Mouse (Mus musculus): ENCODE measurements around the gene Acd.

Acd gene

DNA sequence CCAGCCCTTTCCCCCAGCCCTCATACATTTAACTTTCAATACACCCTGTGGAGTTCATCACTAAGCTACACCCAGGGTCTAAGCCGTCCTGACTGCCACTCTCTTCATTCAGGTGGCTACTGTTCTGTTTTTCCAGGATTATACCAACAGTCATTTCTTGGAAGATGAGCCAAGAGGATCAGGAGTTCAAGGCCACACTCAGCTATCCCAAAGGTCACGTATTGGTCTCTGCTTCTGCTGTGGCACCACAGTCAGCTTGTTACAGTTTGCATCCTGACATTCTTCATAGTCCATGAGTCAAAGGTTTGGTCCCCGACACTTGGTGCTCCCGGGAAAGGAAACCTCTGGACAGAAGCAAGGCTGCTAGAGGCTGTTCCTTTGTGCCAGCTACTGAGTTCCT lies 18.7 kb upstream of the Acd start:
- Histone ChIP-seq H3K4me3 (replicated peaks; ENCODE audit: low read length) (no peak overlapping the region), H3K4me1 (replicated peaks; ENCODE audit: low read depth, low read length) (peaks cover 29% of the 10 kb centered on the region), H3K36me3 (ENCODE audit: insufficient read depth, low read length) (peaks cover 8% of the 10 kb centered on the region), H3K9me3 (ENCODE audit: low read length) (no peaks in the 10 kb centered on the region), H3K27me3 (ENCODE audit: insufficient read depth, low read length) (no peaks in the 10 kb centered on the region)
- TF ChIP-seq CTCF (conservative IDR thresholded peaks at IDR 0.05; ENCODE audit: low read length) (no peak), NANOG (IDR thresholded peaks at IDR 0.05; ENCODE audit: borderline replicate concordance, low read length) (no peak), POU5F1 (IDR thresholded peaks at IDR 0.05; ENCODE audit: borderline replicate concordance, low read length) (no peak)

DNA sequence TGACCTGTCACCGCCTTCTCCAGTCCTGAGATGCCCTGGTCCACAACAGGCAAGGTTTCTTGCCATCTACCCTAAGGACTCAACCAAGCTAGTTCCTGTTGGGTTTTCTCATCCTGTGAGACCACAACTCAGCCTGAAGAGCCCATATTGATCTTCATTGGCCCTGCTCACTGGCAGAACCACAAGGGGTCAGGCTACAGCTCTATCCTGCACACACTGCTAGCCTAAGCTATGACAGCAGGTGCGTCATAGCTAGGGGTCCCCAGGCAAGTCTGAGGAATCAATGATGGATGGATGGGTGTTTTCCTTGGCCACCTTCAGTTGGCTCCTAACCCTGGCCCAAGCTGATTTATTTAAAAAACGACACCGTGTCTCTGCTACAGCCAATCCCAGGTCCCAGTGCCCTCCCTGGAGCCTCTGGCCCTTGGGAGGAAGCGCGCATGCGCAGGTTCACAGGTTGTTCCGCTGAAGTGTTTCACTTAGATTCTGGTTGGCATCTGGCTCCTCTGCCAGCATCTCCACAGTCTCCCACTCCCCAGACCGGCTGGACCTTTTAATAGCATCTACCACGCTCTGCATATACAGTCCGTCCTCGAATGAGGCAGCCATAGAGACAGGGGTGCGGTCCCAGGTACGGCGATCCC lies 15.5 kb upstream of the Acd start:
- Histone ChIP-seq H3K36me3 (ENCODE audit: insufficient read depth, low read length) (no peaks in the 10 kb centered on the region), H3K4me3 (replicated peaks; ENCODE audit: low read length) (peak overlapping the region; percentile 73), H3K9me3 (ENCODE audit: low read length) (no peaks in the 10 kb centered on the region), H3K27me3 (ENCODE audit: insufficient read depth, low read length) (no peaks in the 10 kb centered on the region), H3K4me1 (replicated peaks; ENCODE audit: low read depth, low read length) (peaks cover 27% of the 10 kb centered on the region)
- TF ChIP-seq NANOG (IDR thresholded peaks at IDR 0.05; ENCODE audit: borderline replicate concordance, low read length): no peak
- TF ChIP-seq CTCF (conservative IDR thresholded peaks at IDR 0.05; ENCODE audit: low read length): peak; percentile 32; the same call in 1 of the 2 replicates

DNA sequence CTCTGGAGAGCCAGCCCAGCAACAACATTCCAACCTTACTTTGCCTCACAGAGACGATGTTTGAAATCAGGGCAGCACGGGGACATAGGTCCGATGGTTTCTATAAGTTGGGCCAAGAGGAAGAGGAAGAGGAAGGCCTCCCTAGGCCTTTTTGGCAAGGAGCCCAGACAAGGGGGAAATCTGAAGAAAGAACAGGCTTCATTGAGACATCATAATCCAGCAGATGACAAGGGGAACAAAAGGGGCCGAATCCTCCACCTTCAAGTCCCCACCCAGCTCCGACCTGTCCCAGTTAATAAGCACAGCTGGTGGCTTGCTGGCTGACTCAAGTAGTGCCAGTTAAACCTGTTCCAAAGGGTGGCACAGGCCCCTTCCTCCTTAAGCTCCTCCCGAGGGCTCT lies 14.1 kb upstream of the Acd start:
- Histone ChIP-seq H3K27me3 (ENCODE audit: insufficient read depth, low read length) (no peaks in the 10 kb centered on the region), H3K4me1 (replicated peaks; ENCODE audit: low read depth, low read length) (peaks cover 39% of the 10 kb centered on the region), H3K9me3 (ENCODE audit: low read length) (no peaks in the 10 kb centered on the region), H3K4me3 (replicated peaks; ENCODE audit: low read length) (no peak overlapping the region), H3K36me3 (ENCODE audit: insufficient read depth, low read length) (no peaks in the 10 kb centered on the region)
- TF ChIP-seq NANOG (IDR thresholded peaks at IDR 0.05; ENCODE audit: borderline replicate concordance, low read length) (no peak), CTCF (conservative IDR thresholded peaks at IDR 0.05; ENCODE audit: low read length) (no peak), POU5F1 (IDR thresholded peaks at IDR 0.05; ENCODE audit: borderline replicate concordance, low read length) (no peak)

DNA sequence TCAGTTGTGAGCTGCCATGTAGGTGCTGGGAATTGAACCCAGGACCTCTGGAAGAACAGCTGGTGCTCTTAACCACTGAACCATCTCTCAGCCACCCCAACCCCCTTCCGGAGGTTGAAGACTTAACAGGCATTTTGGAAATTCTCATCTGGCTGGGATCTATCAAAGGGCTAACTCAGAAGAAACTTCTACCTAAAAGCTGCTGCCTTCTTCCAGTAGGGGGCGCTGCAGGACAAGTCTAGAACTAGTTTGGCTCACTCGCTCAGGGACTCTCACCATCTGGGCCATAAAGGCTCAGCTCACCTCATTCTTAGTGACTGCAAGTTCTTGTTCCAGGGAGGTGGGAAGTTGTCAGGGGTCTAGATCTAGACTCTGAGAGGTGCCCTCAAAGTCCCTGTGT lies 13.2 kb upstream of the Acd start:
- Histone ChIP-seq H3K9me3 (ENCODE audit: low read length) (no peaks in the 10 kb centered on the region), H3K27me3 (ENCODE audit: insufficient read depth, low read length) (no peaks in the 10 kb centered on the region)
- TF ChIP-seq CTCF (conservative IDR thresholded peaks at IDR 0.05; ENCODE audit: low read length) (peak; percentile 77), NANOG (IDR thresholded peaks at IDR 0.05; ENCODE audit: borderline replicate concordance, low read length) (no peak), POU5F1 (IDR thresholded peaks at IDR 0.05; ENCODE audit: borderline replicate concordance, low read length) (no peak)

DNA sequence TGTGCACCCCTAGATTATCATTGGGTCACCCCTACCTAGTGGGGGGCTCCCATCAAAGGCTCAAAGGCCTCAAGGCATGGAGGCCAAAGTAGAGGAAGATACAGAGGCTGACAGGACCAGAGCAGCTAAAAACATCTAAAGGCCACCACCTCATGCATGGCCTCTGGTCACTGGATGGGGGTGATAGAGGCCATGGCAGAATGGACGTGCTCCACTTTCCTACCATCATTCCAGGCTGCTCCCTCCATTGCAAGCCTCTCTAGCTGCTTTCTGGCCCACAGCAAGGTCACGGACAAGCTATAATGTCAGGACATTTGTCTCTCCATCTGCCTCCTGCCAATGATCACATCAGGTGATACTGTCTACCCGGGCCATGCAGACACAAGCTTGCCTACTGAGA lies 11.4 kb upstream of the Acd start:
- no peak for TF ChIP-seq NANOG (IDR thresholded peaks at IDR 0.05; ENCODE audit: borderline replicate concordance, low read length)
- no peak for TF ChIP-seq POU5F1 (IDR thresholded peaks at IDR 0.05; ENCODE audit: borderline replicate concordance, low read length)
- TF ChIP-seq CTCF (conservative IDR thresholded peaks at IDR 0.05; ENCODE audit: low read length): no peak
- Histone ChIP-seq H3K4me3 (replicated peaks; ENCODE audit: low read length) (no peak overlapping the region), H3K36me3 (ENCODE audit: insufficient read depth, low read length) (no peaks in the 10 kb centered on the region), H3K4me1 (replicated peaks; ENCODE audit: low read depth, low read length) (peaks cover 51% of the 10 kb centered on the region), H3K27me3 (ENCODE audit: insufficient read depth, low read length) (no peaks in the 10 kb centered on the region), H3K9me3 (ENCODE audit: low read length) (no peaks in the 10 kb centered on the region)

More for the DNA sequence above, 13.2 kb upstream of the Acd start:
- H3K36me3 ChIP-seq (ENCODE audit: insufficient read depth, low read length): no peaks in the 10 kb centered on the region
- H3K4me1 ChIP-seq (replicated peaks; ENCODE audit: low read depth, low read length): peaks cover 48% of the 10 kb centered on the region
- no peak overlapping the region for H3K4me3 ChIP-seq (replicated peaks; ENCODE audit: low read length)

DNA sequence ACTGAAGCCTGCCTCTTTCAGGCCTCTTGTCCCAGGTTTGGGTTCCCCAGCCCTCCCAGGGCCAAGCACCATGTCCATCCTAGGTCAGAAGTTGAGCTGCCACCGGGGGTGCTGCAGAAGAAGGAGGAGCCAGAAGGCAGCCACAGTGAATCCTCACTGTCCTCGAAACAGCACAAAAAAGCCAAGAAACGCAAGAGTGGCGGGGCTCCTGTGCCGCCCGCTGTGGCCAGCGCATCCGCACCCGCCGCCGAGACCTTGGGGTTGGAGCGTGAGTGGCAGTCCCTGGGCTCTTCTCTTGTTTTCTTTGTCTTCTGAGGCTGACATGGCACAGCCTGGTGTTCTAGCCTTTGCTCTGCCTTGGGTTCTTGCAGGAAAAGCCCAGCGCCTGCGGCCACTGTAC lies 8.4 kb upstream of the Acd start:
- no peaks in the 10 kb centered on the region for H3K27me3 ChIP-seq (ENCODE audit: insufficient read depth, low read length)
- H3K9me3 ChIP-seq (ENCODE audit: low read length): no peaks in the 10 kb centered on the region
- TF ChIP-seq POU5F1 (IDR thresholded peaks at IDR 0.05; ENCODE audit: borderline replicate concordance, low read length) (no peak), NANOG (IDR thresholded peaks at IDR 0.05; ENCODE audit: borderline replicate concordance, low read length) (no peak), CTCF (conservative IDR thresholded peaks at IDR 0.05; ENCODE audit: low read length) (no peak)

DNA sequence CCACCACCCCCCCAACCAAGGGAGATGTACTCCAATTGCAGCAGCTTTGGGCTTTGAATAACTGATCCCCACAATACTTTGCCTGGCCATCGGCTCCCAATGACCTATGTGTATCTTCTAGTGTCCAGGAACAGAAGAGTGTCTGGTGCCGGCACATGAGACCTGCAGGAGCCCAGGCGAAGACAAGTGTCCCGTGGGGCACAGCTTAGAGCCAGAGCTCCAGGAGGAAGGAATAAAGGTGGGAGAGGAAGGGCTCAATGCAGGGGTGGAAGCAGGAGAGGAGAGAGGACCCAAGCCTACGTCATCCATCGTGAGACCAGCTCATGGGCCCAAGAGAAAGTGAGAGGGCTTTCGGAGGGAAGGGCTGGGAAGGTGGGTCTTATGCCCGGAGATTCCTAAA lies 7.8 kb upstream of the Acd start:
- TF ChIP-seq NANOG (IDR thresholded peaks at IDR 0.05; ENCODE audit: borderline replicate concordance, low read length) (no peak), POU5F1 (IDR thresholded peaks at IDR 0.05; ENCODE audit: borderline replicate concordance, low read length) (no peak), CTCF (conservative IDR thresholded peaks at IDR 0.05; ENCODE audit: low read length) (no peak)
- Histone ChIP-seq H3K27me3 (ENCODE audit: insufficient read depth, low read length) (no peaks in the 10 kb centered on the region), H3K36me3 (ENCODE audit: insufficient read depth, low read length) (peaks cover 21% of the 10 kb centered on the region), H3K9me3 (ENCODE audit: low read length) (no peaks in the 10 kb centered on the region), H3K4me1 (replicated peaks; ENCODE audit: low read depth, low read length) (peaks cover 68% of the 10 kb centered on the region), H3K4me3 (replicated peaks; ENCODE audit: low read length) (peak overlapping the region; percentile 89; the same call in 1 of the 2 replicates)

More for the DNA sequence above, 8.4 kb upstream of the Acd start:
- H3K4me3 ChIP-seq (replicated peaks; ENCODE audit: low read length): peak overlapping the region; percentile 89
- peaks cover 62% of the 10 kb centered on the region for H3K4me1 ChIP-seq (replicated peaks; ENCODE audit: low read depth, low read length)
- peaks cover 15% of the 10 kb centered on the region for H3K36me3 ChIP-seq (ENCODE audit: insufficient read depth, low read length)

DNA sequence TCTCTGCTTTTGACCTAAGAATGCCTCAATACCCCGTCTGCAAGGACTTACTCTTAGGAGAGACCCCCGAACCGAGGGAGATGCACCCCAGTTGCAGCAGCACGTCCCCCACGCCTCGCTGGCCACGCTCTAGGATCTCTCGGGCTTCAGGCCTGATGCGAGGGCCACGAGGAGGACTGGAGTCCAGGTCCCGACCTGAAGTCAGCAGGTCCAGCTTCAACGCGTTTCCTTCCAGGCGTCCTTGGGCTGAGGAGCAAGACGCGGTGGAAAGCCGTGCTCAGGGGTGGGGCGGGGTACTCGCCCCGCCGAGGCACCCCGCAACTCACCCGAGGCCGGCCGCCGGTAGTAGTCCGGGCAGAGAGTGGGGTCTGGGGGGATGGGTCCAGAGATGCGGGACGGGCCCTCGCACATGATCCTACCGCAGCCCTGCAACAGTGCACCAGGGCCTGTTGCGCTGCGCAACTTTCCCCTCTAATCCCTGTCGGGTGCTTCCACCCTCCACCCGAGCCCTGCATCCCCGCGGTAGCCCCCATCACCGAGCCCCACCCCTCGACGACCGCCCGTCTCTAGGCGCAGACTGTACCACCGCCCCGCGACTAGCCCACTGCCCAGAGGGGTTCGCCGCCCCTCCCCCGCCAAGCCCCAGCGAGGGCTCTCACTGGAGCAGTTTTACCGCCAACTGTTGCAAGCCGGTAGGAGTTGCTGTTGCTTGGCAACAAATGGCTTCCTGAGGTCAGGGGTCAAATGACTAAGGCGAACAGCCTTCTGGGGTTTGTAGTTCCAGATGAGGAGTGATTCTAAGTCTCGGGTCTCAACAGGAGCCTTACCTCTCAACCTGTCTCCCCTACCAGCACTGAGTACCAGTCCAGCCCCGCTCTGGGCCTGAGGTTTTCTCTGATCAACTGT lies 6.8 kb upstream of the Acd start, which contains the start of the genes 4933405L10Rik and Enkd1:
Gene 4933405L10Rik (plus strand): TSS at position 158 of the 906 bp plus-strand sequence.
Gene Enkd1 (minus strand): TSS at position 713 of the 906 bp plus-strand sequence.
- Histone ChIP-seq H3K4me3 (replicated peaks; ENCODE audit: low read length) (peak within 1 kb of the TSS; percentile 89), H3K4me1 (replicated peaks; ENCODE audit: low read depth, low read length) (peaks cover 76% of the 10 kb centered on the region), H3K9me3 (ENCODE audit: low read length) (no peaks in the 10 kb centered on the region), H3K27me3 (ENCODE audit: insufficient read depth, low read length) (no peaks in the 10 kb centered on the region), H3K36me3 (ENCODE audit: insufficient read depth, low read length) (peaks cover 30% of the 10 kb centered on the region)
- no peak for TF ChIP-seq POU5F1 (IDR thresholded peaks at IDR 0.05; ENCODE audit: borderline replicate concordance, low read length)
- TF ChIP-seq CTCF (conservative IDR thresholded peaks at IDR 0.05; ENCODE audit: low read length): no peak
- TF ChIP-seq NANOG (IDR thresholded peaks at IDR 0.05; ENCODE audit: borderline replicate concordance, low read length): no peak
